Mouse (Mus musculus) brown adipose tissue, adult 24 weeks (tissue): Measurements from ENCODE around the gene Arl2. TPM values are rescaled to one million over a fixed set of nuclear protein-coding genes. Genes with fewer than 3 reads are reported as not detected.

Source experiments
- H3K27ac ChIP-seq: fragments of 200-500 bp; replicated peaks from 2 replicates; pipeline ENCODE4 v1.5.1; 2012; ENCODE audit warnings: low read depth, mild to moderate bottlenecking, low read length
- H3K4me1 ChIP-seq: fragments of 200-500 bp; 2 replicates; pipeline ENCODE4 v1.6.1; 2012; ENCODE audit warnings: low read length, mixed read lengths; ENCODE audit not compliant: control insufficient read depth, insufficient read depth, insufficient read length
- H3K4me3 ChIP-seq: fragments of 200-500 bp; 2 replicates; pipeline ENCODE4 v1.5.1; 2012; ENCODE audit warnings: low read depth, mild to moderate bottlenecking, low read length, moderate library complexity; ENCODE audit not compliant: insufficient read depth
- polyA plus RNA-seq: library from polyadenylated mRNA; stranded (reverse); fragments of >200 nt; gene quantifications from 2 replicates; pipeline ENCODE4 v1.2.4, GENCODE M21; 2012; ENCODE audit not compliant: missing spikeins, insufficient read depth, insufficient read length

Gene Arl2
- polyA plus RNA-seq = 45.8 and 62.3 TPM in 2 replicates

- H3K4me1 ChIP-seq = no peaks in the 10 kb centered on the region
Observed at GRCm38 (mm10) chr19:6141394-6141749, at the start of gene Arl2. Arl2 (minus strand) TSS chr19:6141548.

DNA sequence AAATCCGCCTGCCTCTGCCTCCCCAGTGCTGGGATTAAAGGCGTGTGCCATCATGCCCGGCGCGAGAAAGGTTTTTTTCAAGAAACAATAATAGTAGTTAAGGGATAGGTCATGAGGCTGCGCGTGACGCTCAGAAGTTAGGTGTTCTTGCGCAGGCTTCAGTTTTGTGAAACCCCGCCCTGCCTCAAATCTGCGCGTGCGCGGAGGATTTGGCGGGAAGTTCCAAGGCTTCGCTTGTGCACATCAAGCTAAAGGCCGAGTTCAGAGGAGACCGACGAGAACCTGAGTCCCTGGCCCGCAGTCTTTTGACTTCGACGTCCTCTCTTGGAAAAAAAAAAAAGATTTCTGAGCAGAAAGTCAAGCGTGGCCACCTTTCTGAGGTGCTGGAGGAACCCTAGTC is 42.8 kb upstream of the Arl2 start, which contains the start of gene Majin:
TSS of gene Majin (plus strand) at position 258 of the 400 bp plus-strand sequence.
- no peak within 1 kb of the TSS for H3K27ac ChIP-seq
- H3K4me1 ChIP-seq = no peaks in the 10 kb centered on the region
- H3K4me3 ChIP-seq = no peak within 1 kb of the TSS

More at GRCm38 (mm10) chr19:6141394-6141749, at the start of gene Arl2:
- Histone ChIP-seq H3K4me3 (peak within 1 kb of the TSS; percentile 90), H3K27ac (peak within 1 kb of the TSS; percentile 92)

- no peaks in the 10 kb centered on the region for H3K4me1 ChIP-seq
Observed at GRCm38 (mm10) chr19:6182534-6182933, 41.2 kb upstream of the Arl2 start.

DNA sequence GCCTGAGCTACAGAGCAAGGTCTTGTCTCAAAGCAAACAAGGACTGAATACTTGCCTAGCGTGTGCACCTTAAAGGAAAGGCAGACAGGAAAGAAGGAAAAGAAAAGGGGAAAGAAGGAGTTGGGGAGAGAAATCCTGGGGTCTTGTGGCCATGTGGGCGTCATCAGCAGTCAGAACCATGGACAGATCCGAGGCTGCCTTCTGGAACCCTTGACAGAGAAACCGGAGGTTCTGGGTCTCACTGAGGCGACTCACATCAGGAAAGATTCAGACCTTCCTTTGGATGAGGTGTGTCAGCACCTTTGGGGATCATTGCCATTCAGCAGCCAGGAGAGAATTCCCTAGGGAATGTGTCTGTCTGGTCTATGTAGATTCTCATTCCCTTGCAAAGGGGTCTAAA is 40.3 kb upstream of the Arl2 start:
- H3K27ac ChIP-seq = no peak overlapping the region
- no peak overlapping the region for H3K4me3 ChIP-seq
- H3K4me1 ChIP-seq = no peaks in the 10 kb centered on the region

More at GRCm38 (mm10) chr19:6182534-6182933, 41.2 kb upstream of the Arl2 start:
- Histone ChIP-seq H3K4me3 (no peak overlapping the region), H3K27ac (no peak overlapping the region)

GRCm38 (mm10) chr19:6178775-6179174 is 37.4 kb upstream of the Arl2 start:
- H3K27ac ChIP-seq = no peak overlapping the region
- H3K4me3 ChIP-seq = no peak overlapping the region
- H3K4me1 ChIP-seq = no peaks in the 10 kb centered on the region

DNA sequence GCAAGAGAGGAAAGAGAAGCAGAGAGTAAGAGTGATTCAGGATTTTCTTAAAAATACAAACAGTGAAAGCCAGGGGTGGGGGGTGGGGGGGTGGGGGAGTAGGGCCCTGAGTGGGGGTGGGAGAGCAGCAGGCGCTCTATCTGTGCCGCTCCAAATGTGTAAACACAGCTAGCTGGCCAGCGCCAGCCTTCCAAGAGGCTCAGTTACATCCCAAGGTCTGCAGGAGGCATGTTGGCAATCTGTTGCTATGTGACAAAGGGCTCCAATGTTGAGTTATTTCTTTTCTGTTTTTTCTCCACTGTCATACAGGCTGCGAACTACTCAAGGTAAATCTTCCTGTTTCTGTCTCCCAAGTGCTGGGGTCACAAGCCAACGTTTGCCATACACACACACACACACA is 33.4 kb upstream of the Arl2 start:
- Histone ChIP-seq H3K4me1 (no peaks in the 10 kb centered on the region), H3K4me3 (no peak overlapping the region), H3K27ac (no peak overlapping the region)

DNA sequence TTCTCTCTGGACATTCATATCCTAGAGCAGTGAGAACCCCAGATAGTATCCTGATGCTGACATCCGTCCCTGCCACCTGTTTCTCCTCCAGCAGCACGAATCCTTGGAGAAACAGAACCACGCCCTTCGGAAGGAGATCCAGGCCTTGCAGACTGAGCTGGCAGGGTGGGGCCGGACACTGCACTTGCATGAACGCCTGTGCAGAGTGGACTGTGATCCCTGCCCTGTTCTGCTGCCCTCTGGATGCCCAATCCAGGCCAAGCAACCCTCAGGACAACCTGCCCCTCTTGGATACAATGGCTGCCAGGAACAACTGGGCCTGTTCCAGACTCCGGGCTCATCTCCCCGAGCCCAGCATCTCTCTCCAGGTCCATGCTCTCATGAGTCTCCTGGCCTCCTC is 29.9 kb upstream of the Arl2 start:
- Histone ChIP-seq H3K27ac (no peak overlapping the region), H3K4me3 (no peak overlapping the region), H3K4me1 (no peaks in the 10 kb centered on the region)

GRCm38 (mm10) chr19:6166750-6167149 is 25.4 kb upstream of the Arl2 start:
- no peaks in the 10 kb centered on the region for H3K4me1 ChIP-seq
- no peak overlapping the region for H3K4me3 ChIP-seq
- no peak overlapping the region for H3K27ac ChIP-seq

- Histone ChIP-seq H3K4me1 (no peaks in the 10 kb centered on the region), H3K4me3 (peak overlapping the region; percentile 50), H3K27ac (no peak overlapping the region)
Observed at GRCm38 (mm10) chr19:6163872-6164547, 22.7 kb upstream of the Arl2 start.

DNA sequence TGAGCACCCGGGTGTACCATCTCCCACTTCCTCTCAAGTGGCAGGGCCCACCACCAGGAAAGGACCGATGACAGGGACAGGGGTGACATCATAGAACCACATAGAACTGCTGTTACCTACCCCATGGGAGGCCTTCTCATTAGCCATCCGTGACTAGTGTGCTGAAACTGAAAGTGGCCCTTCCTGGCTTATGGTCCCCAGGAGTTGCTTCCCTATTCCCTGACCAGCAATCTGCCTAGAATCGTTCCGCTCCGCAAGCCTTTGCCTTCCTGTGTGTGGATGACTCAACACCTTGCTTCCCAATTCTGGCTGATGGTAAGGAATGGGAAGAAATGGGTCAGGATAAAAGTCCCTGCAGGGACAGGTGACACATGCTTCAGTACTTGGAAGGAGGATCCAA is 15.9 kb upstream of the Arl2 start:
- Histone ChIP-seq H3K4me1 (no peaks in the 10 kb centered on the region), H3K27ac (no peak overlapping the region), H3K4me3 (no peak overlapping the region)

GRCm38 (mm10) chr19:6156372-6156771 is 15.0 kb upstream of the Arl2 start:
- Histone ChIP-seq H3K27ac (no peak overlapping the region), H3K4me3 (no peak overlapping the region), H3K4me1 (no peaks in the 10 kb centered on the region)

- Histone ChIP-seq H3K4me1 (no peaks in the 10 kb centered on the region), H3K27ac (no peak overlapping the region), H3K4me3 (no peak overlapping the region)
Observed at GRCm38 (mm10) chr19:6155174-6155573, 13.8 kb upstream of the Arl2 start.

GRCm38 (mm10) chr19:6144842-6145241 is 3.5 kb upstream of the Arl2 start:
- no peaks in the 10 kb centered on the region for H3K4me1 ChIP-seq
- no peak overlapping the region for H3K4me3 ChIP-seq
- no peak overlapping the region for H3K27ac ChIP-seq

GRCm38 (mm10) chr19:6140678-6141393 is 512 bp downstream of the Arl2 start, which contains the start of gene Batf2:
Batf2 (plus strand) TSS chr19:6140983.
- H3K4me1 ChIP-seq = no peaks in the 10 kb centered on the region
- H3K27ac ChIP-seq = peak within 1 kb of the TSS; percentile 92
- peak within 1 kb of the TSS; percentile 90 for H3K4me3 ChIP-seq

DNA sequence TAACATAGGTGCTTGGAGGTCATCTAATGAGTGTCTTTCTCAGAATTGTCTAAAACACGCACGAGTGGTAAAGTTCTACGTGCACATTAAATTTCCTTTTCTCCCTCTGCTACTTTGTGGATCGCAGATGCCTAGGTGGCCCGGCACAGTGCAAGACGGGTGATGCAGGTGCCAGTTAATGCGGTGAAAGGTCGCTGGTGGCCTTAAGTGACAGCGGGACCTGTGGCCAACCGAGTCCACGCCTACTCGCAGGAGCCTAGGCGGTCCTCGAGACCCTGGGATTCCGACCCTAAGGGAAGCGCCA is 1.0 kb downstream of the Arl2 start:
- Histone ChIP-seq H3K27ac (peak overlapping the region; percentile 92), H3K4me1 (no peaks in the 10 kb centered on the region), H3K4me3 (peak overlapping the region; percentile 90)

DNA sequence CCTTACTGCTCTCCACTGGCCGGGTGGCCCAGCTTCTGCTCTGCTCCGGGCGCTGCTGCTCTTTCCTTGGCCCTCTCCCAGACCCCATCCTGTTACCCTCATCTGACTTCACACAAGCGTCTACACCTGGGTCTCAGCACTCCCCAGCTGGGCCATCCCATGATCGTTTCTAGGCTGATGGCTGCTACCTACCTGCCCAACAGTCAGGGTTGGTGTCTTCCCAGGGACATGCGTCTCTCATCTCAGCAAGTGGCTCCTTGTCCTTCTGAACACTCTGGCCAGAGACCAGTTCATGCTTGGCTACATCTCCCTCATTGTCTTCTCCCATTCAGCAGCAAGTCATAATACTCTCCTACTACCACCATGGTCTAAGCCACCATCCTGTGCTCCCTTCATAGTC is 1.6 kb downstream of the Arl2 start:
- no peak overlapping the region for H3K27ac ChIP-seq

More for the DNA sequence above, 1.6 kb downstream of the Arl2 start:
- H3K4me3 ChIP-seq = peak overlapping the region; percentile 15; the same call in 1 of the 2 replicates
- no peaks in the 10 kb centered on the region for H3K4me1 ChIP-seq
